Mouse (Mus musculus) ES-E14 (cell line): Measurements from ENCODE around the gene Gpr132. TPM values are rescaled to one million over a fixed set of nuclear protein-coding genes. Genes with fewer than 3 reads are reported as not detected.

ENCODE experiments used
- DNase-seq: peaks from one replicate; pipeline ENCODE4 v3.0.0-alpha.2; 2013; ENCODE audit warnings: low read depth, low spot score
- H3K27ac ChIP-seq: 2 replicates; pipeline ENCODE4 v1.5.1; 2012; ENCODE audit warnings: low read depth, mild to moderate bottlenecking, low read length, moderate library complexity, mixed read lengths; ENCODE audit not compliant: poor library complexity, insufficient read depth, severe bottlenecking
- H3K36me3 ChIP-seq: 2 replicates; pipeline ENCODE4 v1.6.1; 2012; ENCODE audit warnings: mild to moderate bottlenecking, low read length, moderate library complexity, mixed read lengths; ENCODE audit not compliant: control insufficient read depth, poor library complexity, insufficient read depth, severe bottlenecking
- H3K4me1 ChIP-seq, 2 experiments: fragments of 150-350 bp in 1 of 2; sonication (generic) in 1 of 2; 2 replicates each; pipeline ENCODE4 v1.6.1; 2012; ENCODE audit warnings: low read length in 2 of 2, mild to moderate bottlenecking in 1 of 2, mixed read lengths in 1 of 2; ENCODE audit not compliant: control insufficient read depth in 2 of 2, insufficient read depth in 2 of 2, poor library complexity in 1 of 2
- H3K4me3 ChIP-seq, 2 experiments: fragments of 150-350 bp in 1 of 2; sonication (generic) in 1 of 2; 2 replicates each; pipeline ENCODE4 v1.5.1; 2012; ENCODE audit warnings: low read length in 2 of 2, low read depth in 1 of 2, mild to moderate bottlenecking in 1 of 2, mixed read lengths in 1 of 2; ENCODE audit not compliant: insufficient read depth in 1 of 2, poor library complexity in 1 of 2, severe bottlenecking in 1 of 2
- H3K9ac ChIP-seq: 2 replicates; pipeline ENCODE4 v1.6.1; 2012; ENCODE audit warnings: low read depth, mild to moderate bottlenecking, low read length, mixed read lengths; ENCODE audit not compliant: poor library complexity, insufficient read depth, severe bottlenecking
- H3K9me3 ChIP-seq: fragments of 150-350 bp; sonication (generic); 2 replicates; pipeline ENCODE4 v1.6.1; 2012; ENCODE audit warnings: low read depth, mild to moderate bottlenecking, low read length; ENCODE audit not compliant: control insufficient read depth, insufficient read depth
- CHD2 ChIP-seq: IDR thresholded peaks from 2 replicates; pipeline ENCODE4 v1.6.1; 2014; ENCODE audit warnings: mild to moderate bottlenecking, low read depth, low read length, inconsistent platforms
- HCFC1 ChIP-seq: IDR thresholded peaks from 2 replicates; pipeline ENCODE4 v1.6.1; 2012; ENCODE audit warnings: low read length, inconsistent platforms, borderline replicate concordance; ENCODE audit not compliant: insufficient read depth
- MAFK ChIP-seq: IDR thresholded peaks from 2 replicates; pipeline ENCODE4 v1.6.1; 2014; ENCODE audit warnings: mild to moderate bottlenecking, low read depth, low read length, inconsistent platforms; ENCODE audit not compliant: insufficient read depth
- ZC3H11A ChIP-seq: IDR thresholded peaks from 2 replicates; pipeline ENCODE4 v1.6.1; 2012; ENCODE audit warnings: low read depth, mild to moderate bottlenecking, inconsistent platforms, low read length, borderline replicate concordance
- ZNF384 ChIP-seq: IDR thresholded peaks from 2 replicates; pipeline ENCODE4 v1.6.1; 2012; ENCODE audit warnings: low read depth, low read length, inconsistent platforms
- in situ Hi-C, 2 experiments: fragments of 600-800 bp; cut with MboI; formaldehyde crosslinking; loops; one replicate each; pipeline ENCODE4 v1.15.1; 2025; ENCODE audit warnings: low sequenced_read_pairs in 2 of 2, inconsistent platforms in 1 of 2; ENCODE audit not compliant: unreplicated experiment in 2 of 2
- total RNA-seq: library from RNA; depleted of rRNA; stranded (reverse); fragments of 300-350 nt; gene quantifications from 2 replicates; pipeline ENCODE4 v1.2.3, GENCODE M21; 2012

Gene Gpr132
- total RNA-seq, 1 experiment, result 0.36 TPM

GRCm38 (mm10) chr12:112897522-112898212 is 29.6 kb upstream of the Gpr132 start:
- in situ Hi-C loops, result no loop called here
- H3K27ac ChIP-seq, result no peak overlapping the region
- no peaks in the 10 kb centered on the region for H3K4me1 ChIP-seq
- no peak for DNase-seq
- TF ChIP-seq ZC3H11A (no peak), CHD2 (no peak), ZNF384 (no peak), HCFC1 (no peak), MAFK (no peak)
- no peaks in the 10 kb centered on the region for H3K36me3 ChIP-seq
- H3K9ac ChIP-seq, result no peak overlapping the region
- H3K9me3 ChIP-seq, result no peaks in the 10 kb centered on the region
- no peak overlapping the region for H3K4me3 ChIP-seq

- no peak overlapping the region for H3K4me3 ChIP-seq
- DNase-seq, result no peak
- TF ChIP-seq ZNF384 (no peak), CHD2 (no peak), ZC3H11A (no peak), HCFC1 (no peak), MAFK (no peak)
- H3K4me1 ChIP-seq, result no peaks in the 10 kb centered on the region
- H3K36me3 ChIP-seq, result no peaks in the 10 kb centered on the region
- H3K9me3 ChIP-seq, result peaks cover 5% of the 10 kb centered on the region
- no peak overlapping the region for H3K9ac ChIP-seq
- in situ Hi-C loops, result no loop called here
- H3K27ac ChIP-seq, result no peak overlapping the region
Measured at GRCm38 (mm10) chr12:112894969-112895368, 26.9 kb upstream of the Gpr132 start.

- H3K27ac ChIP-seq, result no peak overlapping the region
- no peak overlapping the region for H3K4me3 ChIP-seq
- no peaks in the 10 kb centered on the region for H3K4me1 ChIP-seq
- H3K9me3 ChIP-seq, result peaks cover 5% of the 10 kb centered on the region
- DNase-seq, result no peak
- in situ Hi-C loops, result no loop called here
- no peaks in the 10 kb centered on the region for H3K36me3 ChIP-seq
- H3K9ac ChIP-seq, result no peak overlapping the region
- TF ChIP-seq ZNF384 (no peak), ZC3H11A (no peak), HCFC1 (no peak), CHD2 (no peak), MAFK (no peak)
Measured at GRCm38 (mm10) chr12:112894303-112894884, 26.4 kb upstream of the Gpr132 start.

- no peak overlapping the region for H3K9ac ChIP-seq
- H3K4me1 ChIP-seq, result no peaks in the 10 kb centered on the region
- no peaks in the 10 kb centered on the region for H3K36me3 ChIP-seq
- TF ChIP-seq HCFC1 (no peak), CHD2 (no peak), ZNF384 (no peak)
- peaks cover 6% of the 10 kb centered on the region for H3K9me3 ChIP-seq
- no peak overlapping the region for H3K27ac ChIP-seq
- in situ Hi-C loops, result no loop called here
- no peak for DNase-seq
- no peak overlapping the region for H3K4me3 ChIP-seq
Measured at GRCm38 (mm10) chr12:112885465-112885864, 17.4 kb upstream of the Gpr132 start.
